Mouse (Mus musculus) left cerebral cortex, adult 8-10 months (tissue): Measurements from ENCODE around the gene Ttc29. TPM values are rescaled to one million over a fixed set of nuclear protein-coding genes. Genes with fewer than 3 reads are reported as not detected.

ENCODE experiments used
- DNase-seq, 2 experiments: peaks; one replicate each; pipeline ENCODE4 v3.0.0; 2022; ENCODE audit warnings: low spot score in 2 of 2
- total RNA-seq, 4 experiments: library from RNA; stranded (reverse); gene quantifications; 2 replicates each; pipeline ENCODE4 v1.2.4; 2022

Gene Ttc29
- total RNA-seq, 4 experiments from 2014 or later = 0.25 to 0.63 (median 0.46) TPM

- DNase-seq = no peak
Measured at GRCm38 (mm10) chr8:78420101-78420503, 207.0 kb downstream of the Ttc29 start.

GRCm38 (mm10) chr8:78423937-78424336 lies 210.8 kb downstream of the Ttc29 start:
- no peak for DNase-seq

- DNase-seq = no peak
Measured at GRCm38 (mm10) chr8:78426455-78426854, 213.4 kb downstream of the Ttc29 start.

- no peak for DNase-seq
Measured at GRCm38 (mm10) chr8:78426875-78427768, 214.0 kb downstream of the Ttc29 start.

- no peak for DNase-seq
Measured at GRCm38 (mm10) chr8:78427769-78428130, 214.7 kb downstream of the Ttc29 start.

- no peak for DNase-seq
Measured at GRCm38 (mm10) chr8:78428148-78428547, 215.1 kb downstream of the Ttc29 start.

- DNase-seq = no peak
Measured at GRCm38 (mm10) chr8:78431356-78431755, 218.3 kb downstream of the Ttc29 start.

- no peak for DNase-seq
Measured at GRCm38 (mm10) chr8:78432451-78432850, 219.4 kb downstream of the Ttc29 start.

- no peak for DNase-seq
Measured at GRCm38 (mm10) chr8:78433318-78433717, 220.2 kb downstream of the Ttc29 start.

- DNase-seq = no peak
Measured at GRCm38 (mm10) chr8:78434340-78434739, 221.2 kb downstream of the Ttc29 start.

- DNase-seq = no peak
Measured at GRCm38 (mm10) chr8:78434823-78435623, 221.9 kb downstream of the Ttc29 start.

- no peak for DNase-seq
Measured at GRCm38 (mm10) chr8:78435624-78435960, 222.5 kb downstream of the Ttc29 start.

GRCm38 (mm10) chr8:78436071-78436651 lies 223.1 kb downstream of the Ttc29 start, which contains the start of gene Pou4f2:
TSS of gene Pou4f2 (minus strand) at chr8:78436645.
- DNase-seq = peak in 1 of 2 experiments; percentile 28

- no peak for DNase-seq
Measured at GRCm38 (mm10) chr8:78436661-78437060, 223.6 kb downstream of the Ttc29 start.

- DNase-seq = no peak
Measured at GRCm38 (mm10) chr8:78437140-78438045, 224.3 kb downstream of the Ttc29 start.

GRCm38 (mm10) chr8:78438121-78438520 lies 225.0 kb downstream of the Ttc29 start:
- DNase-seq = no peak

- DNase-seq = no peak
Measured at GRCm38 (mm10) chr8:78442781-78443180, 229.7 kb downstream of the Ttc29 start.
